Mouse (Mus musculus): ENCODE data around the gene Coro1a. TPM values are rescaled to one million over a fixed set of nuclear protein-coding genes. Genes with fewer than 3 reads are reported as not detected.
"Not testable (repeated sequence)": the region's sequence is repeated elsewhere in the genome, so short reads cannot be mapped to it uniquely, and the experiment has no call there.

The Coro1a gene
- polyA plus RNA-seq, 1 experiment from 2014 or later, result 1,525 TPM

DNA sequence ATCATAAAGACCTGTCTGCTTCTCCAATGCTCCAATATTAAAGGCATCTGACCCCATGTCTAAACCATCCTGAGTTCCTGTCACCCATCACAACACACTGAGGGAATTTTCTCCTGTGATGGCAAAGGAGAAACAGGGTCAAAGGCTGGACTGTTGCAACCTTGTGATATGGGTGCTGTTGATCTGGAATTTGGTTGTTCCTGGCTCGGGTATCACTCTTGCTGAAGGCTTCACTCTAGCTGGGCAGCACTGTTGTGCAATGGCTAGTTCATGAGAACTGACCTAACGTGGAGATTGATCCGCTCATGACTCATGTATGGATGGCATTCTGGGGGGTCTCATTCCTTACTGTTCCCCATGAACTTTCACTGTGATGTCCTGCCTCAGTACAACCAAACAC, 18.6 kb downstream of the Coro1a start:
- DNase-seq (ENCODE audit: low spot score), result no peak

DNA sequence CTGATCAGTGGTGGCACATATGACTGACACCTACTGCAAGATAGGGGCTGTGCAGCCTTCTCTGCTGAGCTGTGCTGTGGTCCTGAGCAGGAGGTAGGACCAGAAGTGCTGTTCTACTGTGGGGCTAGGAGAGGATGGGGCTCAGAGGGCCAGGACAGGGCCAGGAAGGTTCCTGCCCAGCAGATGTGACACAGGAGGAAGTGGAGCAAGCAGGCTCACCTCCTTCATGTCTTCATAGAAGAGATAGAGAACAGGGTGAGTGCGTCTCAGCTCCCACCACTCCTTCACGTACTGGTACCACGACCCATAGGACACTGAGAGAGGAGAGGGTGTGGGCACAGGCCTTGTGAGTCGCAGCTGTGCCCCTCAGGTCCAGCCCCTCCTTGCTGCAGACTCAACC, 19.4 kb downstream of the Coro1a start:
- not testable (repeated sequence) for DNase-seq (ENCODE audit: low spot score)

DNA sequence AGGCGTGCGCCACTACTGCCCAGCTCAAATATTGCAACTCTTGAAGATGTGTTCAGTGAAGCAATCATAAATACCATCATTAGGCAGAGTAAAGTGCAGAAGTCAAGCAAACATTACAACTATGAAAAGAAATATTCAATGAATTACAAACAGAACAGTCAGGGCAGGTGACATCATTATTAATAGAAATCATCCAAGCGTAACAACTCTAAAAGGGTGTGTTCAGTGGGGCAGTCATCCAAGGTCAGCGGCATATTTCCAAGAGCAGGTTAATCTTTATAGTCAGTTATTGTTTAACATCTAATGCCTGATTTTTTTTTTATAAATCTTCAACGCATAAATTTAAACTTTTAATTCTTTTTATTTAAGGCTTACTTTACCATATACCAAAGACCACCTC, 26.4 kb downstream of the Coro1a start:
- no peak for DNase-seq (ENCODE audit: low spot score)

DNA sequence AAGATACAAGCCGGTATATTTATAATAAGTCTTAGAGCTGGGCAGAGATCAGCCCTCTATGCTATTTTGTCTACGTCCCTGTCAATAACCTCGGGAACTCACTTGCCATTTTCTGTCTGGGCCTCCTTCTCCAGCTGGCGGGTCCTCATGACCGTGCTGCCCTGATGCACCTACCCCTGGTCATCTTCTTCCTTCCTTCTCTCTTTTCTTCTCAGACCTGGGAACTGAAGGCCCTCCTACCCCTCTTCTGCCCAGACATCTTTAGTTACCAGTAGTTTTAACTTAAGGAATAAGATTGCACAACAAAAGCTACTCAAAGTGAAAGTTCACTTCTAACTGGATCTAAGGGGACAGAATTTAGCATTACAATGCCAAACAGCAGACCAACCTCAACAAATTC, 27.9 kb downstream of the Coro1a start:
- no peak for DNase-seq (ENCODE audit: low spot score)

DNA sequence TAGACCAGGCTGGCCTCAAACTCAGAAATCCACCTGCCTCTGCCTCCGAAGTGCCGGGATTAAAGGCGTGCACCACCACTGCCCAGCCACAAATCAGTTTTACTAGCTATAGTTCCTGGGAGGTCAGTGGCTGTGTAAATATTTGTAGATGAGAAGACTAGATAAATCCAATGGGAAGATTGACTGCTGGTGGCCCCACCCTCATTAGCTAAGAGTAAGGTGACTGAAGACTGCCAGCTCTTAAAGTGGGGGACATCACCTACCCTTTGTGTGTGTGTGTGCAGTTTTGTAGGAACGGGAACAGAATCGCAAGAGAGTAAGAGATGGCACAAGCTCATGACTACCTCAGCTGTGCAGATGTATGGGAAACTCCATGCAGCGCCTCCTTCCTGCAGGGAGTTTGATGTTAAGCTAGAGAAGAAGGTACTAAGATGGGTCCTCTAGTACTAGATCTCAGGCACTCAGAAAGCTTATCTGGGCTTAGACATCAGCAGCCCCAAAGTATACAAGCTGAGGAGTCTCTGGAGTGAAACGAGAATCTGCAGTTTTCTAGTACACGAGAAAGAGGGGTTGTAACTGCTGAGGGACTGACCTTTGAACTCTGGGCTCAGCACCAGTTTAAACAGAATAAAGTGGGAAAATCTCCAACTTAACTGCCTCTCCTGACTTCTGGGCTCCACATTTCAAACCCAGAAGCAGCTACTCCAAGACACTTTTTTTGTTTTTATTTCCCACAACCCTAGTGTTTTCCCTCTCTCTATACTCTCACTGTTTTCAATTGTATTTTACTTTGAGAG, 28.8 kb downstream of the Coro1a start:
- DNase-seq (ENCODE audit: low spot score), result no peak

DNA sequence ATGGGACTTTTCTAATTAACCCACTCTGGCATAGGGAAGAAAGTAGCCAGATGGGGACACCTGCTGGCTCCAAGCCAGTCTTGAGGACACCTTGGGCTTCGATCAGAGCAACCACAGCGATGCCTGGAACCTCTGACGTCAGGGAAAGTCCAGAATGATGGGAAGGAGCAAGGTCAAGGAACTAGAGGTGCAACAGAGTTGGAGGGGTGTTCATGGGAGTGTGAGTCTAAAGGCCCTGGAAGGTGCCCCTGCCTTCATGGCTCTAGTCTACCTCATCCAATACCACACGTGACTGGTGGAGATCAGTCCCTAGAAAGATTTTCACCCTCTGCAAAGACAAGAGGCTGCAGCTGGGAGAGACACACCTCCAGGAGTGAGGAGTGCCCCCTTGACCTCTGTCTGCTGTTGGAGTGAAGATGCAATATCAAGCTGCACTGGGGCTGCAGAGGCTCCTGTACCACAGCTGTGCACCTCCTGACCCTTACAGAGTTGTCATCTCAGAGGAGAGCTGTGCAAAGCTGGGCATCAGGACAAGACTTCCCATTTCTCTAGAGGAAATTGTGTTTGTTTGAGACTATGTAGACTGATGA, 30.9 kb downstream of the Coro1a start:
- no peak for DNase-seq (ENCODE audit: low spot score)

DNA sequence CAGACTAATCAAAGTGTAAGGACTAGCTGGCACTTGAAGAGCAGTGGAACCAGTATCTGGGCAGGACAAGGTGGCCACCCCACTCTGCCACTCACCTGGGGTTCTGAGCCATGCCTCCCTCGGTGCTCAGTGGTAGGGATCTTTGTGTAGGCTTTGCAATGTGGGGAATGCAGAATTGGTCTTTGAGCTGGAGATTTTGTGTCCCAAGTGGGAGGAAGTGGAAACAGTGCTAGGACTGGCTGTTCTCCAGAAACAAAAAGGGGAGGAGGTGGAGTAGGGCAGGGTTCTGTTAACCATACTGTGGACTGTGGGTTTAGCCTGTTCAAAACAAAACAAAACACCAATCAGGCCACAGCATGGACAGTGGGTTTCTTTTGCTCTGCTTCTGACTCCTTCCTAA, 31.4 kb downstream of the Coro1a start, which contains the start of gene Sult1a1:
Gene Sult1a1 (minus strand): TSS at position 226 of the 400 bp plus-strand sequence.
- DNase-seq (ENCODE audit: low spot score), result no peak

DNA sequence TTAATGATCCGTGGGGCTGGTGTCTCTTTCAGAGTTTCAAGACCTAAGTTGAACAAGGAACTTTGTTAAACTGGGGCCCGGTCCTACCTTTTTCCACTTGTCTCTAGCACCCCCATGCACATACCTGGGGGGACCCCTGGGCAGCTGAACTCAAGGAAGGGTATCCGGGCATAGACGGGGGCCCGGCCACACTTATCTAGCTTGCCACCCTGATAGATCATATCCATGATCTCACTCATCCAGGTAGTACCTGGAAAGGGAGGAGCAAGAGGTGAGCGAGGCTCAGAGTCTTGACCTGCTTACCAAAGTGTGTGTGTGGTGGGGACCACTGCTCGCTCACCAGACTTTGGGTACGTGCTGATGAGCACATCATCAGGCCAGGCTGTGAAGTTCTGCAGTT, 32.5 kb downstream of the Coro1a start:
- DNase-seq (ENCODE audit: low spot score), result no peak

DNA sequence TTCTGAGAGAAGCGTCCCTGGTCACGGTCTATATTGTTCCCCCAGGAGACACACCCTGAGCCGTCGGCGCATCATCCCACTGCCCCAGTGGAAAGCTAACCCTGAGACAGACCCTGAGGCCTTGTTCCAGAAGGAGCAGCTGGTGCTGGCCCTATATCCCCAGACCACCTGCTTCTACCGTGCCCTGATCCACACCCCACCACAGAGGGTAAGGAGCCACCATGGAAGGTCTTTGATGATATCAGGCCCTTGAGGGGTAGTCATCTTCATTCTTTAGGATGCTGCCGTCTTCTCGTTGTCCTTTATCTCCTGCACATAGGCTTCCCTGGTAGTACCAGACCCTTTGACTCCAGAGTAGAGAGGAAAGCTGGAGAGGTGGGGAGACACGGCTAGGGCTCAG, 35.5 kb downstream of the Coro1a start:
- no peak for DNase-seq (ENCODE audit: low spot score)

DNA sequence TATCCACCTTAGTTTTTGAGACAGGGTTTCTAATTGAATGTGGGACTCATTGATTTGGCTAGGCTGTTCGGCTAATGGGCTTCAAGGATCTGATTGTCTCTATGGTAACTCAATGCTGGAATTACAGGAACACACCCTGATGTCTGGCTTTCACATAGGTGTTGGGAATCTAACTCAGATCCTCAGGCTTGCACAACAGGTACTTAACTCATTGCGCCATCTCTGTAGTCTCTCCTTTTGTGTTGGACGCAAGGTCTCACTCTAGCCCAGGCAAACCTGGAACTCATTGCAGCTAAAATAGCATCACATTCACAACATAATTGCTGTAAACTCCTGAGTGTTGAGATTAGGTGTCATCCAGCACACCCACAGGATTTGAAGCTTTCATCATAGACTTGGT, 37.4 kb downstream of the Coro1a start:
- no peak for DNase-seq (ENCODE audit: low spot score)

DNA sequence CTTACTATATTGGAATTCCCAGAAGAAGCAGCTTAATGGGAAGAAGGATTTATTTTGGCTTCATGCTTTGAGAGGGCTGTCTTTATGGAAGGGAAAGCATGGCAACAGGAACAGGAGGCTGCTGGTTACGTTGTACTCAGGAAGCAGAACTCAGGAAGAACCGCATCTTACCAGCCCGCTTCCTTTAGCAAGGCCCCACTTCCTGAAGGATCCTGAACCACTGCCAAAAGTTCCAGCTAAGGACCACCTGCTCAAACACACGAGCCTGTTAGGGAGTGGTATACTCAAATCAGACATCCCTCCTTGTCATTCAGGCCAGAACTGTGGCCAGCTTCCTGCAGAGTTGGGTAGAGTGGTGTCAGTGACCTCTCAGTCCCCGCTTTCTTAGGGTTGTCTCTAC, 39.1 kb downstream of the Coro1a start:
- DNase-seq (ENCODE audit: low spot score), result no peak

DNA sequence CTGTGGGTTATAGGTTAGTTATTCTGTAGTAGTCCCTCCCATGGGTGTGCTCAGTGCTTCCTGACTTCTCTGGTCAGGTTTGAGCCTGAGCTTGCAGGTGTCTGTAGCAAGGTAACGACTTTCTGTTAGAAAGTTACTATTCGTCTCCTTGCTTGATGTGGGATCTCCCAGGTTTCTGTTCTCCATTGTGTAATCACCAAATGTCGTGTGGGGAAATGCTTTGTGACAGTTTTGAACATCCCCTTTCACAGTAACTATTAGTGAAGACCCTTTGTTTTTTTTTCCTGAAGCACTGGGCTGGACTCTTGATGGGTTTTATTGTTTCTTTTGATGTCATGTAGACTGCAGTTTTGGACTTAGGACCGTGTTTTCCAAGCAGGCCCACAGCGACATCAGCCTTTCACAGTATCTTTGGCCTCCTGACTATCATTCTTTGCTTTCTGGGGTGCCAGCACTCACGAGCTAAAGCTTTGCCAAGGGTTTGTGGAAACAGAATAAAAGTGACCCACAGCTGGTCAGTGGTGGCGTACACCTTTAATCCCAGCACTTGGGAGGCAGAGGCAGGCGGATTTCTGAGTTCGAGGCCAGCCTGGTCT, 40.0 kb downstream of the Coro1a start:
- DNase-seq (ENCODE audit: low spot score), result no peak

DNA sequence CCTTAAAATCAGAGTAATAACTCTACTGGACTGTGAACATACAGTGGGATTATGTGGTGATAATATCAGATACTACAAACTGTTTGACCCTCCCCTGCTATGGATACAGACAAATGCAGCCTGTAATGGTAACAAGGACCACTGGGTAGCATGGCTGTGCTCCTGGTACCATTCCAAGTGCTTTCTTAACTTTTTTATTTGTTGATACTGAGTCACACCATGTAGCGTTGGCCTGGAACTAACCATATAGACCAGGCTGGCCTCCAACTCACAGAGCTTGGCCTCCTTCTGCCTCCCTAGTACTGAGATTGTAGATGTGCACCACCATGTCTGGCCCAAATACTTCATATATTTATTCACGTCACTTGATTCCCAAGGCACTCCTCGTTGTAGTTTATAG, 42.3 kb downstream of the Coro1a start:
- no peak for DNase-seq (ENCODE audit: low spot score)

DNA sequence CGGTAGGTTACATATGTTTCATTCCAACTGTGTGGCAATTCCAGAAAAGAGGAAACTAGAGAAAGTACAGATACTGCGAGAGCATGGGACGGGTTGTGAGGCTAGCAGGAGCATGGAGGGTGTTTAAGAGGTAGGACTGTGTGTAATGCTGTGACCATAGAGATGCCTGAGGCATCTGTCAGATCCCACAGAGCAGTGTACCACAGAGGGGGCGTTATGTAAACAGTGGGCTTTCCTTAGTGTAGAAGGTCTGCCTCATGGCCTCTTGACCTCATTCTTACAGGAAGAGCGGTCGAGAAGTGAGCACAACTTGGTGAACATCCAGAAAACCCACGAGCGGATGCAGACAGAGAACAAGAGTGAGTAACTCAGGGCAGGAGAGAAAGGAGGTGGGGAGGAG, 43.9 kb downstream of the Coro1a start:
- DNase-seq (ENCODE audit: low spot score), result no peak

DNA sequence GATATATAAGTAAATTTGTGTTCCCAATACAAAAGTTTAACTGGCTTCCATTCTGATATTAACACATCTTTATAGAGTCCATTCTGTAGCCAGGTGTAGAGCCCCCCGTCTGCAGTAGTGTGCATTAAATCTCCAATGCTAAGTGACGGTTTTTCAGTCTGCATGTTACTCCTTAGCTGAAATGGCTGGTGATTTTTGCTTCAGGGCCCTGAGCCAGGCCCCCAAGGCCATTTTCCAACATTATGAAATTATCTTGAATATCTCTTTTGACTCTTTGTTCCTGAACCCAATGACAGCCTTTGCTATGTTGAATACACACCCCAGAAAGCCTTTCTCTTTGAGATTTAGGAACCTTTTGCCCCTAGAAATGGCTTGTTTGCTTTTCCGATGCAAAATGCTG, 47.8 kb downstream of the Coro1a start:
- DNase-seq (ENCODE audit: low spot score), result no peak

DNA sequence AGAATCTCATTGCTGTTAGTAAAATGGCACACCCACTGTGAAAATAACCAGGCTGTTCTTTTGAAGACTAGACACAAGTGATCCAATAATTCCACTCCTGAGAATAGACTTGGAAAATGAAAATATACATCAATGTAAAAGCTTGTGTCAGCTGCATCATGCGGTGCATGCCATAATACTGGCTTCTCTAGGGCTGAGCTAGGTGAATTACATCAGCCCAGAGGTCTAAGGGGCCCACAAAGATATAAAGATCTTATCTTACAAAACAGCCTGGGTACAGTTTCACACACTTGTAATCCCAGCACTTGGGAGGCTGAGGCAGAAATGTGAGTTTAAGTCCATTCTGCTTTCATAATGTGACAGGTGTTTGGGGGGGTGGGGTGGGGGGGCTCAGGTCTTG, 50.1 kb downstream of the Coro1a start:
- no peak for DNase-seq (ENCODE audit: low spot score)

DNA sequence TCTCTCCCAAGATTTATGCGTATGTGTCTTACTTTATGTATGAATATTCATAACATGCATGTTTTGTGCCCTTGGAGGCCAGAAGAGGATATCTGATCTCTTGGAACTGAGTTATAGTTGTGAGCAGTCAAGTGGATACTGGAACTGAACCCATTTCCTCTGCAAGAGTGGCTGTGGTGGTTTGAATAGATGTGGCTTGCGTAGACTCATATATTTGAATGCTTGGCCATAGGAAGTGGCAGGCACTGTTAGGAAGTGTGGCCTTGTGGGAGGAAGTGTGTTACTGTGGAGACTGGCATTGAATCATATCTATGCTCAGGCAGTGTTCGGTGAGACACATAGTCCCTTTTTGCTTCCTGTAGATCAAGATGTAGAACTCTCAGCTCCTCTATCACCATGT, 51.9 kb downstream of the Coro1a start:
- DNase-seq (ENCODE audit: low spot score), result peak; percentile 50

DNA sequence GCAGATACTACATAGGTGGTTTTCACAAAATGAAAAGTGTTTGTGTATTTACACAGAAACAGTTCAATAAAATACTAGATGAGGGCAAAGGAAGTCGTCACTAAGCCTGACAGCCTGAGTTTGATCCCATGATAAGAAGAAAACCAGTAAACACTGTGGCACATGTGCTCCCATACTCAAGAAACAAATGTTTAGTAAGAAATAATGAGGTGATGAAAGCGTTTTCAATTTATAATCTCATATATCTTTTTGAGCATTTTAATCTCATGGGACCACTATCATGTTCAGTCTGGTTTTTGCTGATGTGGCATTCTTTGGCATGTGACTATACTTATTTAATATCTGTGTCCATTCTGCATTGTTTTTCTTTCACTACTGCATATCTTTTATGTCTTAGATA, 53.6 kb downstream of the Coro1a start:
- peak; percentile 29 for DNase-seq (ENCODE audit: low spot score)

DNA sequence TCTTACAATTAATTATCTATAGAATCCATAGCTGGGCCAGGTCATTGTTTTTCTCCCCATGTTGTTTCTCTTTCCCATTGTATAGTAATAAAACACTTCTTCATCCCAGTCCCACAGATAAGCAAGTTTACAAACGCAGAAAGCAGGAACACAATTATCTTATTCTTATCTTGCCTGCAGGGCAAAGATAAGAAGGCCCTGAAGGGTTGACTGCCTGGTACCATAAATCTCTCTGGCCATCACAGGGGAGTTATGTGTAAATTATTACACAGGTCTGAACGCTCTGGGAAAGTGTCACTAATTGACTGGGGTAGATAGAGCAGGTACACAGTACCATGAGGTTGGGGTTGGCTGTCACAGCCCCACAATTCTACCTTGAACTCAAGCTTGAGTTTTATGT, 56.7 kb downstream of the Coro1a start:
- DNase-seq (ENCODE audit: low spot score), result no peak
